Mouse (Mus musculus): ENCODE results near the gene Cnot2.
"Not testable (repeated sequence)": the region's sequence is repeated elsewhere in the genome, so short reads cannot be mapped to it uniquely, and the experiment has no call there.

The Cnot2 gene

GRCm38 (mm10) chr10:116581369-116581718 is at the start of gene Cnot2:
Gene Cnot2, minus strand, starts transcription at chr10:116581511.
- peak; percentile 83 to 89 for DNase-seq (ENCODE audit: low spot score in 2 of 2)

GRCm38 (mm10) chr10:116628926-116629325 is 47.6 kb upstream of the Cnot2 start:
- no peak for DNase-seq (ENCODE audit: low spot score in 2 of 2)

GRCm38 (mm10) chr10:116626009-116626408 is 44.7 kb upstream of the Cnot2 start:
- DNase-seq (ENCODE audit: low spot score in 2 of 2), result no peak

GRCm38 (mm10) chr10:116613250-116613649 is 31.9 kb upstream of the Cnot2 start:
- DNase-seq (ENCODE audit: low spot score in 2 of 2), result not testable (repeated sequence)

- no peak for DNase-seq (ENCODE audit: low spot score in 2 of 2)
These were observed 23.5 kb upstream of the Cnot2 start for GRCm38 (mm10) chr10:116604905-116605162.

- DNase-seq (ENCODE audit: low spot score in 2 of 2), result no peak
These were observed 23.0 kb upstream of the Cnot2 start for GRCm38 (mm10) chr10:116604081-116604904.

- DNase-seq (ENCODE audit: low spot score in 2 of 2), result no peak
These were observed 17.9 kb upstream of the Cnot2 start for GRCm38 (mm10) chr10:116599056-116599850.

GRCm38 (mm10) chr10:116582738-116583137 is 1.4 kb upstream of the Cnot2 start:
- DNase-seq (ENCODE audit: low spot score in 2 of 2), result peak; percentile 9 to 22

GRCm38 (mm10) chr10:116581719-116582481 is 589 bp upstream of the Cnot2 start:
- peak; percentile 36 to 51 for DNase-seq (ENCODE audit: low spot score in 2 of 2)

GRCm38 (mm10) chr10:116580591-116581358 is 536 bp downstream of the Cnot2 start:
- DNase-seq (ENCODE audit: low spot score in 2 of 2), result peak; percentile 6 to 20

GRCm38 (mm10) chr10:116579478-116579877 is 1.8 kb downstream of the Cnot2 start:
- no peak for DNase-seq (ENCODE audit: low spot score in 2 of 2)

GRCm38 (mm10) chr10:116578375-116578774 is 2.9 kb downstream of the Cnot2 start:
- DNase-seq (ENCODE audit: low spot score in 2 of 2), result no peak

GRCm38 (mm10) chr10:116577181-116577580 is 4.1 kb downstream of the Cnot2 start:
- DNase-seq (ENCODE audit: low spot score in 2 of 2), result no peak

GRCm38 (mm10) chr10:116576071-116576470 is 5.2 kb downstream of the Cnot2 start:
- not testable (repeated sequence) for DNase-seq (ENCODE audit: low spot score in 2 of 2)

GRCm38 (mm10) chr10:116570526-116570925 is 10.8 kb downstream of the Cnot2 start:
- DNase-seq (ENCODE audit: low spot score in 2 of 2), result no peak

GRCm38 (mm10) chr10:116568539-116568938 is 12.8 kb downstream of the Cnot2 start:
- DNase-seq (ENCODE audit: low spot score in 2 of 2), result no peak

GRCm38 (mm10) chr10:116567491-116568405 is 13.6 kb downstream of the Cnot2 start:
- DNase-seq (ENCODE audit: low spot score in 2 of 2), result no peak

- not testable (repeated sequence) for DNase-seq (ENCODE audit: low spot score in 2 of 2)
These were observed 14.8 kb downstream of the Cnot2 start for GRCm38 (mm10) chr10:116566492-116566891.

GRCm38 (mm10) chr10:116564828-116565602 is 16.3 kb downstream of the Cnot2 start:
- no peak for DNase-seq (ENCODE audit: low spot score in 2 of 2)

All from right cerebral cortex, postnatal 36 days (tissue).